Mouse (Mus musculus) cerebellum, adult 2 months (tissue): ENCODE measurements around the gene Ahrr.

ENCODE experiments used
- CTCF ChIP-seq: fragments of 200-500 bp; IDR thresholded peaks from 2 replicates; pipeline ENCODE4 v1.5.1; 2011; ENCODE audit warnings: low read depth, mild to moderate bottlenecking, control low read depth, low read length, moderate library complexity, borderline replicate concordance; ENCODE audit not compliant: insufficient read depth
- POLR2A ChIP-seq: fragments of 200-500 bp; IDR thresholded peaks from 2 replicates; pipeline ENCODE4 v1.6.1; 2011; ENCODE audit warnings: low read length, control low read depth, borderline replicate concordance; ENCODE audit not compliant: insufficient read depth

DNA sequence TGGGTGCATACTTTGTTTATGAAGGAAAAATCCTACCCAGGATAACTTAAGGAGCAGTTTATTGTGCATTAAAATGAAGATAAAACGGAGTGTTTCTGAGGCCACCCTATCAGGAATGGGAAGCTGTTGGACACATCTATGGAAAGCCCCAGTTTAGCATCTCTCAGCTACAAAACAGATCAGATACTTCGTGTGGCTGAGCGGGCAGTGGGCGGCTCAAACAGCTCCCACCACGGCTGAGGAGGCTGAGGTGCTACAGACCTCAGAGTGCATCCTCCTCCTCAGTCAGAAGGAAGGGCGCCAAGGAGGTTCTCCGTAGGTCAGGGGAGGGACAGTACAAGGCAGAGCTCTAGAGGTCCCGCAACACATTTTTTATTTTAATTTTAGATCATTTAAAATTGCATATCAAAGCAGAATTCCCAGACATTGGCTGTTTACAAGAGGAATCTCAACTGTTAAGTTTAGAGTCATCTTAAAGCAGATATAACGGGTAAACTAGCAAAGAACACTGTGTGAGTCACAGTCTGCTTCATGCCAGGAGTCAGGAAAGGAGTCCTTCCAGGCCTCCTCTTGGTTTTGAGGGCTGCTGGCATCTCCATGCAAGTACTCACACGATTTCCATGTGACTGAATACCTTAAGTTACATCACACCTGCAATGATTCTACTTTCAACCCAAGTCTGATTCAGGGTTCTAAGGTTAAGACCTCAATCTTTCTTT is 122.5 kb downstream of the Ahrr start:
- TF ChIP-seq CTCF (no peak), POLR2A (no peak)
